Mouse (Mus musculus) embryonic facial prominence, embryonic 14.5 days (tissue): ENCODE results near the gene Gldn. TPM values are rescaled to one million over a fixed set of nuclear protein-coding genes. Genes with fewer than 3 reads are reported as not detected.

Experiments used
- ATAC-seq: fragments of 200-750 bp; cut with Nextera tagmentation; 2 replicates; pipeline ENCODE4 v1.8.0; 2017; ENCODE audit warnings: low read depth, moderate number of reproducible peaks, moderate TSS enrichment
- DNase-seq: peaks from one replicate; pipeline ENCODE4 v3.0.0-alpha.2; 2015; ENCODE audit warnings: low spot score
- H3K27ac ChIP-seq: fragments of 300-500 bp; sonication (generic); replicated peaks from 2 replicates; pipeline ENCODE4 v1.5.1; 2014; ENCODE audit warnings: low read depth, mild to moderate bottlenecking, low read length, moderate library complexity
- H3K27me3 ChIP-seq: fragments of 300-500 bp; sonication (generic); replicated peaks from 2 replicates; pipeline ENCODE4 v1.6.1; 2014; ENCODE audit warnings: low read length; ENCODE audit not compliant: control insufficient read depth, insufficient read depth
- H3K36me3 ChIP-seq: fragments of 300-500 bp; sonication (generic); 2 replicates; pipeline ENCODE4 v1.6.1; 2014; ENCODE audit warnings: low read length, mixed read lengths; ENCODE audit not compliant: control insufficient read depth, insufficient read depth
- H3K4me1 ChIP-seq: fragments of 300-500 bp; sonication (generic); 2 replicates; pipeline ENCODE4 v1.6.1; 2014; ENCODE audit warnings: antibody characterized with exemption, low read length; ENCODE audit not compliant: control insufficient read depth, insufficient read depth
- H3K4me2 ChIP-seq: fragments of 300-500 bp; sonication (generic); 2 replicates; pipeline ENCODE4 v1.6.1; 2014; ENCODE audit warnings: low read depth, mild to moderate bottlenecking, low read length, moderate library complexity, mixed read lengths
- H3K4me3 ChIP-seq: fragments of 300-500 bp; sonication (generic); 2 replicates; pipeline ENCODE4 v1.5.1; 2014; ENCODE audit warnings: low read depth, mild to moderate bottlenecking, low read length
- H3K9ac ChIP-seq: fragments of 300-500 bp; sonication (generic); 2 replicates; pipeline ENCODE4 v1.6.1; 2014; ENCODE audit warnings: low read depth, mild to moderate bottlenecking, low read length, moderate library complexity, mixed read lengths
- H3K9me3 ChIP-seq: fragments of 300-500 bp; sonication (generic); 2 replicates; pipeline ENCODE4 v1.6.1; 2016; ENCODE audit warnings: low read length; ENCODE audit not compliant: control insufficient read depth
- WGBS: fragments of 180-500 bp; shearing (Covaris S2); extraction: QIAGEN DNeasy Blood & Tissue Kit; methylation state at CpG from one replicate; pipeline ENCODE4 v1.1.7; 2014; 5-methylcytosine and 5-hydroxymethylcytosine counted together
- polyA plus RNA-seq: library from polyadenylated mRNA; unstranded; fragments of >200 nt; fragmentation: Nextera tagmentation; extraction: Ambion mirVana; gene quantifications from 2 replicates; pipeline ENCODE4 v1.2.1, GENCODE M21; 2014

The Gldn gene
- polyA plus RNA-seq, 1 experiment from 2014 or later, result 0.72 TPM

- Histone ChIP-seq H3K4me1 (no peaks in the 10 kb centered on the region; the same call in 1 of the 2 replicates), H3K9ac (no peak overlapping the region), H3K36me3 (no peaks in the 10 kb centered on the region), H3K4me2 (no peak overlapping the region), H3K9me3 (no peaks in the 10 kb centered on the region), H3K27me3 (peaks cover 17% of the 10 kb centered on the region), H3K4me3 (no peak overlapping the region), H3K27ac (no peak overlapping the region)
- WGBS, result 48% methylated on average over 5 of the region's 5 CpGs
- ATAC-seq, result no peak
- no peak for DNase-seq
Observed at GRCm38 (mm10) chr9:54287804-54288203, 1.5 kb downstream of the Gldn start.

GRCm38 (mm10) chr9:54299389-54299788 lies 13.1 kb downstream of the Gldn start:
- H3K4me1 ChIP-seq, result no peaks in the 10 kb centered on the region

GRCm38 (mm10) chr9:54299792-54300191 lies 13.5 kb downstream of the Gldn start:
- no peak overlapping the region for H3K4me3 ChIP-seq
- H3K9me3 ChIP-seq, result no peaks in the 10 kb centered on the region
- DNase-seq, result no peak
- no peak overlapping the region for H3K27ac ChIP-seq
- no peak overlapping the region for H3K9ac ChIP-seq
- H3K27me3 ChIP-seq, result no peaks in the 10 kb centered on the region
- ATAC-seq, result no peak
- no peaks in the 10 kb centered on the region for H3K36me3 ChIP-seq
- H3K4me1 ChIP-seq, result no peaks in the 10 kb centered on the region
- no peak overlapping the region for H3K4me2 ChIP-seq

More at GRCm38 (mm10) chr9:54299389-54299788, 13.1 kb downstream of the Gldn start:
- Histone ChIP-seq H3K27me3 (no peaks in the 10 kb centered on the region), H3K27ac (no peak overlapping the region), H3K36me3 (no peaks in the 10 kb centered on the region), H3K9ac (no peak overlapping the region), H3K4me3 (no peak overlapping the region), H3K4me2 (no peak overlapping the region), H3K9me3 (no peaks in the 10 kb centered on the region)
- WGBS, result 74% methylated on average over 3 of the region's 3 CpGs
- ATAC-seq, result no peak
- no peak for DNase-seq

GRCm38 (mm10) chr9:54301255-54301654 lies 15.0 kb downstream of the Gldn start:
- no peak for ATAC-seq
- no peaks in the 10 kb centered on the region for H3K27me3 ChIP-seq
- WGBS, result 82% methylated on average over 4 of the region's 4 CpGs
- H3K4me1 ChIP-seq, result no peaks in the 10 kb centered on the region
- H3K36me3 ChIP-seq, result no peaks in the 10 kb centered on the region
- H3K9ac ChIP-seq, result no peak overlapping the region
- DNase-seq, result no peak
- no peak overlapping the region for H3K27ac ChIP-seq
- no peak overlapping the region for H3K4me2 ChIP-seq
- H3K4me3 ChIP-seq, result no peak overlapping the region
- no peaks in the 10 kb centered on the region for H3K9me3 ChIP-seq

GRCm38 (mm10) chr9:54308209-54308608 lies 21.9 kb downstream of the Gldn start:
- H3K9ac ChIP-seq, result no peak overlapping the region
- no peak for ATAC-seq
- H3K27ac ChIP-seq, result no peak overlapping the region
- WGBS, result 50% methylated on average over 1 of the region's 1 CpGs
- no peak overlapping the region for H3K4me3 ChIP-seq
- no peak for DNase-seq
- no peaks in the 10 kb centered on the region for H3K27me3 ChIP-seq
- H3K9me3 ChIP-seq, result no peaks in the 10 kb centered on the region
- H3K4me1 ChIP-seq, result no peaks in the 10 kb centered on the region
- H3K4me2 ChIP-seq, result no peak overlapping the region
- H3K36me3 ChIP-seq, result no peaks in the 10 kb centered on the region

GRCm38 (mm10) chr9:54308751-54309358 lies 22.6 kb downstream of the Gldn start:
- Histone ChIP-seq H3K27ac (no peak overlapping the region), H3K9ac (no peak overlapping the region), H3K4me3 (no peak overlapping the region), H3K4me1 (no peaks in the 10 kb centered on the region), H3K9me3 (no peaks in the 10 kb centered on the region), H3K4me2 (no peak overlapping the region), H3K27me3 (no peaks in the 10 kb centered on the region), H3K36me3 (no peaks in the 10 kb centered on the region)
- 38% methylated on average over 2 of the region's 2 CpGs for WGBS
- ATAC-seq (no peak), DNase-seq (no peak)

GRCm38 (mm10) chr9:54316363-54316762 lies 30.1 kb downstream of the Gldn start:
- ATAC-seq, result no peak
- H3K4me2 ChIP-seq, result no peak overlapping the region
- no peaks in the 10 kb centered on the region for H3K36me3 ChIP-seq
- no peak overlapping the region for H3K9ac ChIP-seq
- 74% methylated on average over 9 of the region's 9 CpGs for WGBS
- no peaks in the 10 kb centered on the region for H3K27me3 ChIP-seq
- H3K4me3 ChIP-seq, result no peak overlapping the region
- DNase-seq, result no peak
- no peaks in the 10 kb centered on the region for H3K4me1 ChIP-seq
- H3K9me3 ChIP-seq, result no peaks in the 10 kb centered on the region
- H3K27ac ChIP-seq, result no peak overlapping the region

GRCm38 (mm10) chr9:54323456-54323855 lies 37.2 kb downstream of the Gldn start:
- no peak for DNase-seq
- WGBS, result 44% methylated on average over 8 of the region's 8 CpGs
- H3K4me3 ChIP-seq, result no peak overlapping the region
- no peak for ATAC-seq
- H3K27ac ChIP-seq, result no peak overlapping the region
- no peak overlapping the region for H3K4me2 ChIP-seq
- no peaks in the 10 kb centered on the region for H3K27me3 ChIP-seq
- no peaks in the 10 kb centered on the region for H3K4me1 ChIP-seq
- H3K9ac ChIP-seq, result no peak overlapping the region
- no peaks in the 10 kb centered on the region for H3K36me3 ChIP-seq
- no peaks in the 10 kb centered on the region for H3K9me3 ChIP-seq

- no peaks in the 10 kb centered on the region for H3K27me3 ChIP-seq
- H3K9ac ChIP-seq, result no peak overlapping the region
- no peak overlapping the region for H3K4me2 ChIP-seq
- no peaks in the 10 kb centered on the region for H3K4me1 ChIP-seq
- ATAC-seq, result no peak
- no peaks in the 10 kb centered on the region for H3K9me3 ChIP-seq
- H3K36me3 ChIP-seq, result no peaks in the 10 kb centered on the region
- no peak overlapping the region for H3K4me3 ChIP-seq
- no peak for DNase-seq
- H3K27ac ChIP-seq, result no peak overlapping the region
- 89% methylated on average over 7 of the region's 7 CpGs for WGBS
Observed at GRCm38 (mm10) chr9:54329201-54329600, 42.9 kb downstream of the Gldn start.
